Mouse (Mus musculus) testis, adult 10 weeks (tissue): Measurements from ENCODE around the gene Atxn7. TPM values are rescaled to one million over a fixed set of nuclear protein-coding genes. Genes with fewer than 3 reads are reported as not detected.

Experiments used
- polyA plus RNA-seq: library from polyadenylated mRNA; stranded (reverse); fragments of 350-450 nt; fragmentation: Illumina TruSeq; extraction: RNeasy Lipid Tissue Mini Kit (QIAGEN cat#74804); gene quantifications from one replicate; pipeline ENCODE4 v1.2.3, GENCODE M21; 2014; ENCODE audit warnings: low read depth, low replicate concordance

The Atxn7 gene
- polyA plus RNA-seq: 13.0 TPM

GRCm38 (mm10) chr14:13961401-13962112, at the start of gene Atxn7, which contains the start of gene Thoc7:
Gene Atxn7 (plus strand): TSS chr14:13961440.
Gene Thoc7 (minus strand): TSS chr14:13961852.

GRCm38 (mm10) chr14:13914387-13915082, 46.7 kb upstream of the Atxn7 start, which contains the start of gene Gm281:
Gene Gm281 (minus strand): TSS chr14:13914478.

GRCm38 (mm10) chr14:14120230-14121096, 159.2 kb downstream of the Atxn7 start, which contains the start of gene Psmd6:
Gene Psmd6 (minus strand): TSS chr14:14120984.

Other genes with a start within 250 kb of the Atxn7 start
- gene Gm281, start 47.0 kb upstream of the Atxn7 start, polyA plus RNA-seq: 0.28 TPM
- gene Thoc7, start 412 bp downstream of the Atxn7 start, polyA plus RNA-seq: 463 TPM
- 149 TPM for gene Psmd6, start 159.5 kb downstream of the Atxn7 start, polyA plus RNA-seq
- gene Olfr720, start 225.4 kb downstream of the Atxn7 start, polyA plus RNA-seq: not detected